Mouse (Mus musculus): ENCODE data around the gene Ric1. TPM values are rescaled to one million over a fixed set of nuclear protein-coding genes. Genes with fewer than 3 reads are reported as not detected.

The Ric1 gene
- total and polyA plus RNA-seq, 2 experiments from 2014 or later: 10.4 to 38.0 TPM

GRCm38 (mm10) chr19:29655148-29655547 is 133.1 kb downstream of the Ric1 start:
- no peak overlapping the region for H3K4me2 ChIP-seq (ENCODE audit: low read depth)
- no peak overlapping the region for H3K9ac ChIP-seq
- H3K4me3 ChIP-seq (ENCODE audit: low read depth, low read length): no peak overlapping the region
- no peaks in the 10 kb centered on the region for H3K36me3 ChIP-seq (ENCODE audit: insufficient read depth)
- no peak overlapping the region for H3K27ac ChIP-seq (ENCODE audit: low read depth, low read length)
- H3K27me3 ChIP-seq (ENCODE audit: insufficient read depth, low read length): no peaks in the 10 kb centered on the region
- no peaks in the 10 kb centered on the region for H3K4me1 ChIP-seq (ENCODE audit: insufficient read depth)
- H3K9me3 ChIP-seq (ENCODE audit: low read length): no peaks in the 10 kb centered on the region
- ATAC-seq: no peak
- 36% methylated on average over 6 of the region's 6 CpGs for WGBS
- no peak for TF ChIP-seq CTCF (IDR thresholded peaks at IDR 0.05; ENCODE audit: low read depth)
- DNase-seq: no peak

GRCm38 (mm10) chr19:29656029-29656428 is 133.9 kb downstream of the Ric1 start:
- no peaks in the 10 kb centered on the region for H3K36me3 ChIP-seq (ENCODE audit: insufficient read depth)
- no peak overlapping the region for H3K9ac ChIP-seq
- DNase-seq (no peak), ATAC-seq (no peak)
- TF ChIP-seq CTCF (IDR thresholded peaks at IDR 0.05; ENCODE audit: low read depth): no peak
- no peaks in the 10 kb centered on the region for H3K9me3 ChIP-seq (ENCODE audit: low read length)
- H3K4me3 ChIP-seq (ENCODE audit: low read depth, low read length): no peak overlapping the region
- H3K4me1 ChIP-seq (ENCODE audit: insufficient read depth): no peaks in the 10 kb centered on the region
- H3K27me3 ChIP-seq (ENCODE audit: insufficient read depth, low read length): no peaks in the 10 kb centered on the region
- no peak overlapping the region for H3K27ac ChIP-seq (ENCODE audit: low read depth, low read length)
- WGBS: 56% methylated on average over 4 of the region's 4 CpGs
- no peak overlapping the region for H3K4me2 ChIP-seq (ENCODE audit: low read depth)

Other genes with a start within 250 kb of the Ric1 start
- 0.48 and 0.54 TPM in 2 replicates for gene Insl6, start 196.9 kb upstream of the Ric1 start, total RNA-seq (2014; rRNA removed)
- gene Insl6, start 196.9 kb upstream of the Ric1 start, polyA plus RNA-seq (2015; fragmentation: Nextera tagmentation; extraction: Ambion mirVana): 2.0 and 2.2 TPM in 2 replicates
- gene Rln1, start 187.6 kb upstream of the Ric1 start, total RNA-seq (2014; rRNA removed): 7.2 and 14.3 TPM in 2 replicates
- gene Rln1, start 187.6 kb upstream of the Ric1 start, polyA plus RNA-seq (2015; fragmentation: Nextera tagmentation; extraction: Ambion mirVana): 7.1 and 9.1 TPM in 2 replicates
- 45.5 and 57.6 TPM in 2 replicates for gene Plgrkt, start 154.9 kb upstream of the Ric1 start, total RNA-seq (2014; rRNA removed)
- gene Plgrkt, start 154.9 kb upstream of the Ric1 start, polyA plus RNA-seq (2015; fragmentation: Nextera tagmentation; extraction: Ambion mirVana): 85.6 and 105 TPM in 2 replicates
- gene Cd274, start 154.8 kb upstream of the Ric1 start, total RNA-seq (2014; rRNA removed): 1.2 and 2.0 TPM in 2 replicates
- gene Cd274, start 154.8 kb upstream of the Ric1 start, polyA plus RNA-seq (2015; fragmentation: Nextera tagmentation; extraction: Ambion mirVana): 0.42 and 0.79 TPM in 2 replicates
- gene Pdcd1lg2, start 111.4 kb upstream of the Ric1 start, total RNA-seq (2014; rRNA removed): 0.15 and 0.19 TPM in 2 replicates
- not detected in 2 replicates for gene Pdcd1lg2, start 111.4 kb upstream of the Ric1 start, polyA plus RNA-seq (2015; fragmentation: Nextera tagmentation; extraction: Ambion mirVana)
- gene Ermp1, start 126.1 kb downstream of the Ric1 start, total RNA-seq (2014; rRNA removed): 9.8 and 14.0 TPM in 2 replicates
- gene Ermp1, start 126.1 kb downstream of the Ric1 start, polyA plus RNA-seq (2015; fragmentation: Nextera tagmentation; extraction: Ambion mirVana): 5.7 and 8.2 TPM in 2 replicates
- not detected in 2 replicates for gene Mlana, start 175.5 kb downstream of the Ric1 start, total RNA-seq (2014; rRNA removed)
- not detected in 2 replicates for gene Mlana, start 175.5 kb downstream of the Ric1 start, polyA plus RNA-seq (2015; fragmentation: Nextera tagmentation; extraction: Ambion mirVana)